Mouse (Mus musculus) liver, postnatal 0 days (tissue): Measurements from ENCODE around the gene Gcn1l1.

Experiments used
- CTCF ChIP-seq: sonication (generic); IDR thresholded peaks from 2 replicates; pipeline ENCODE4 v1.5.1; 2016; ENCODE audit warnings: antibody characterized with exemption, low read depth
- EP300 ChIP-seq: IDR thresholded peaks from 2 replicates; pipeline ENCODE4 v1.6.1; 2016; ENCODE audit warnings: antibody characterized with exemption, low read depth, mild to moderate bottlenecking

DNA sequence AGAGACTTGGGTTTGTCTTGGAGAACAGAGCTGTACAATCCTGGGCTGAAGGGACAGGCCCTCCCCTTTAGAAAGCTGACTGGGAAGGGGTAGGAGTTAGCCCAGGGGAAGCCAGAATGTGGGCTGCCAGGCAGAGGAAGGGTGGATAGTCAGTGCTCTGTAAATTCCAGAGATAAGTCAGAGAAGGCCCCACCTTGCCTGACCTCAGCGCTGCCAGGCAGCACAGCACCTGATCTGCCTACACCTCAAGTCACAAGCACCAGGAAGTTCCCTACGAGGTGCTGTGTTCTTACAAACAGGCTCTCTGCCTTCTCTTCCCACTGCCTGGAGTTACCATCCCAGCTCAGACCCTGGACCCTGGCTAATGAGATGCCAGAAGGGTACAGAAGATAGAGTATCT is 105.4 kb downstream of the Gcn1l1 start:
- TF ChIP-seq EP300 (no peak), CTCF (no peak)
